ENCODE assay signal across 8 mouse cellular contexts in the genomic region with DNA sequence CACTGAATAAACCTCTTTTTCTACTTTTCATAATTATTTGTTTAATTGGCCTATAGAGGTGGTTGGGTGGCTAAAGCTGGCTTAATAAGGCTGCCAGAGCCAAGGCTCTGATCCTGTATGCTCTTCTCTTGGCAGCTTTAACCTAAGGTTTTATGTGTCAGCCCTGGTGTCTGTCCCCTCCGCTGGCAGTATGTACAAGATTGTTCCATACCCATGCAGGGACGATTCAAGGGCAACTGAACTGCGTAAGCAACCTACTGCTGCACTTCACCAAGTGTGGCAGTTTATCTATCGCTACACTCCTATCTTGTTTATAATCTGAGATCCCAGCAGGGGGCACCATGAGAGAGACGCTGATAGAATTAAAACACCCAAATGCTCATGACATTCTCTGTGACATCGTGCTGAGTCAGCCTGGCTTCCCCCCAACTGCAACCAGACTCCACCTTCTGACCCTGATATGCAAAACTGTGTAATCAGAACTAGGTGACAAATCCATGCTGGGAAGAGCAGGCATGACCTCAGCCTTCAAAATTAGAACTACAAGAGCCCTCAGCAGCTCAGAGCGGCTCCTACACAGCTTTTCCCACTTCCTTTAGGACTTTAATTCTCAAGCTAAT. TPM values are rescaled to one million over a fixed set of nuclear protein-coding genes. Genes with fewer than 3 reads are reported as not detected.
A peak's percentile ranks its signal among the peaks of the same experiment; 100 is the strongest.
DNase-seq lines count a peak whose midpoint lies in the region.

No protein-coding gene starts in this region.

- intact Hi-C loops in heart, postnatal 10 days (cut with DNase I), result loop anchor here (2.0 to 10.0 kb wide), 3 partner anchors 54 to 447 kb away; a partner anchor contains a TSS
- intact Hi-C loops in left cerebral cortex, postnatal 4 days (cut with DNase I), result no loop called here

- peak; percentile 13 to 31 for DNase-seq in left cerebral cortex, adult 18-20 months (ENCODE audit: low spot score in 2 of 2)
- no peak for DNase-seq in left cerebral cortex, adult 8-10 months (ENCODE audit: low spot score in 2 of 2)
- DNase-seq in R1 (ENCODE audit: low read depth, low spot score), result peak; percentile 75
- peak; percentile 40 to 71 for DNase-seq in cerebellum, postnatal 25 days
- peak; percentile 88 to 90 for DNase-seq in heart, postnatal 10 days
- peak; percentile 33 for DNase-seq in left cerebral cortex, postnatal 4 days
- peak; percentile 40 to 50 for DNase-seq in right cerebral cortex, adult 2 months (ENCODE audit: low spot score in 2 of 2)
- DNase-seq in embryo, embryonic 9.5 days (ENCODE audit: extremely low spot score), result no peak

RNA-seq across cellular contexts. Expression of a gene that starts 55.1 kb away (rescaled TPM):
- under 1 TPM; 0.68 to 1.00 TPM for total RNA-seq in left cerebral cortex, adult 18-20 months (2021)
- 1 to 10 TPM in 1 of 4 experiments, under 1 TPM in 3; 0.70 to 1.9 (median 0.85) TPM for total RNA-seq in left cerebral cortex, adult 8-10 months (2022)
- 10 to 100 TPM; 11.6 to 20.0 TPM for total RNA-seq in heart, postnatal 10 days (2021)
- 10 to 100 TPM in 1 of 2 experiments, 1 to 10 TPM in 1; 7.1 to 10.0 TPM for total RNA-seq in left cerebral cortex, postnatal 4 days (2021)

Comparison
In these comparisons a context has a peak if more than half of its experiments do, and no peak if none do; other contexts are left out.
1. DNase-seq: peak in left cerebral cortex, adult 18-20 months (2 of 2), R1 (single experiment), cerebellum, postnatal 25 days (2 of 2), heart, postnatal 10 days (2 of 2), left cerebral cortex, postnatal 4 days (single experiment) and right cerebral cortex, adult 2 months (2 of 2); none in left cerebral cortex, adult 8-10 months (0 of 2) and embryo, embryonic 9.5 days (single experiment).